Mouse (Mus musculus) spleen, postnatal 0 days (tissue): ENCODE results near the gene Lipo3. TPM values are rescaled to one million over a fixed set of nuclear protein-coding genes. Genes with fewer than 3 reads are reported as not detected.

Experiments
- polyA plus RNA-seq: library from polyadenylated mRNA; unstranded; fragments of >200 nt; fragmentation: Nextera tagmentation; extraction: Ambion mirVana; gene quantifications from 2 replicates; pipeline ENCODE4 v1.2.1, GENCODE M21; 2015

Lipo3 gene
- 5.0 and 7.1 TPM in 2 replicates for polyA plus RNA-seq

GRCm38 (mm10) chr19:33761287-33762086 is at the start of gene Lipo3:
Gene Lipo3 (minus strand): TSS chr19:33761951.

GRCm38 (mm10) chr19:33787359-33787758 is 25.6 kb upstream of the Lipo3 start, which contains the start of gene Lipo1:
Gene Lipo1 (minus strand): TSS chr19:33787459.

DNA sequence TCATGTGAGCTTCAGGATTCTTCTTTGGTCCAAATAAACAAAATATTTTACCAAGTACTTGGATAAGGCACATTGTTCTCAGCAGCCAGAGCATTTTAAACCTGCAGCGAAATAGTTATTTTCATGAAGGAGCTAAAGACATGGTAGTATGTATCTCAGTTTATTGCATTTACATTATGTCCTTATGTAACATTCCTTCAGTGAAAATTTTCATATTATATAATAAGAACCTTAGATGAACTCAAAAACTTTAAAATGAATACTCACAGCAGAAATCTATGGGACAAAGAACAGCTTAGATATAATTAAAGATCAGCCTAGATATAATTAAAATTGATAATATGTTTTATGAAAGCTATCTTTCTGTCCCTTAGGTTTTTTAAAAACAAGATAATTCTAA is 10.5 kb downstream of the Lipo3 start, which contains the start of gene Lipo2:
Lipo2 (minus strand) TSS at position 101 of the 400 bp plus-strand sequence.

GRCm38 (mm10) chr19:33625152-33625551 is 136.6 kb downstream of the Lipo3 start, which contains the start of gene Gm8978:
Gene Gm8978 (minus strand): TSS chr19:33625252.

DNA sequence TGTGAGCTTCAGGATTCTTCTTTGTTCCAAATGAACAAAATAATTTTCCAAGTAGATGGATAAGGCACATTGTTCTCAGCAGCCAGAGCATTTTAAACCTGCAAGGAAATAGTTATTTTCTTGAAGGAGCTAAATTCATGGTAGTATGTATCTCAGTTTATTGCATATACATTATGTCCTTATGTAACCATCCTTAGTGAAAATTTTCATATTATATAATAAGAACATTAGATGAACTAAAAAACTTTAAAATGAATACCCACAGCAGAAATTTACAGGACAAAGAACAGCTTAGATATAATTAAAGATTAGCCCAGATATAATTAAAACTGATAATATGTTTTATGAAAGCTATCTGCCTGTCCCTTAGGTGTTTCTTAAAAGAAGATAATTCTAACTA is 244.1 kb downstream of the Lipo3 start, which contains the start of gene Lipo4:
Lipo4 (minus strand) TSS at position 101 of the 400 bp plus-strand sequence.

Other genes with a start within 250 kb of the Lipo3 start
- not detected in 2 replicates for gene Lipo4, start 244.2 kb downstream of the Lipo3 start, polyA plus RNA-seq
- not detected in 2 replicates for gene Gm8978, start 136.7 kb downstream of the Lipo3 start, polyA plus RNA-seq
- gene Lipo2, start 10.6 kb downstream of the Lipo3 start, polyA plus RNA-seq = 0.17 and 0.21 TPM in 2 replicates
- gene Lipo1, start 25.5 kb upstream of the Lipo3 start, polyA plus RNA-seq = not detected in 2 replicates
- not detected in 2 replicates for gene Lipf, start 199.2 kb upstream of the Lipo3 start, polyA plus RNA-seq
- 0.16 TPM in 1 of 2 replicates, not detected in the other for gene Lipk, start 246.3 kb upstream of the Lipo3 start, polyA plus RNA-seq